Mouse (Mus musculus) forebrain, embryonic 16.5 days (tissue): ENCODE data around the gene Itga11. TPM values are rescaled to one million over a fixed set of nuclear protein-coding genes. Genes with fewer than 3 reads are reported as not detected.

Experiments
- ATAC-seq: fragments of 200-750 bp; cut with Nextera tagmentation; 2 replicates; pipeline ENCODE4 v1.8.0; 2017; ENCODE audit warnings: mild to moderate bottlenecking, moderate library complexity
- H3K27ac ChIP-seq: fragments of 300-500 bp; sonication (generic); 2 replicates; pipeline ENCODE4 v1.5.1; 2014; ENCODE audit warnings: low read length, control low read depth
- H3K27me3 ChIP-seq: fragments of 300-500 bp; sonication (generic); replicated peaks from 2 replicates; pipeline ENCODE4 v1.6.1; 2014; ENCODE audit warnings: low read length; ENCODE audit not compliant: control insufficient read depth, insufficient read depth
- H3K36me3 ChIP-seq: fragments of 300-500 bp; sonication (generic); 2 replicates; pipeline ENCODE4 v1.6.1; 2014; ENCODE audit not compliant: control insufficient read depth, insufficient read depth
- H3K4me1 ChIP-seq: fragments of 300-500 bp; sonication (generic); replicated peaks from 2 replicates; pipeline ENCODE4 v1.6.1; 2014; ENCODE audit warnings: low read length; ENCODE audit not compliant: control insufficient read depth, insufficient read depth
- H3K4me2 ChIP-seq: fragments of 300-500 bp; sonication (generic); 2 replicates; pipeline ENCODE4 v1.6.1; 2014; ENCODE audit warnings: mild to moderate bottlenecking, low read length, control low read depth
- H3K4me3 ChIP-seq: fragments of 300-500 bp; sonication (generic); replicated peaks from 2 replicates; pipeline ENCODE4 v1.5.1; 2014; ENCODE audit warnings: mild to moderate bottlenecking, low read length, control low read depth
- H3K9ac ChIP-seq: fragments of 300-500 bp; sonication (generic); replicated peaks from 2 replicates; pipeline ENCODE4 v1.6.1; 2014; ENCODE audit warnings: low read depth, low read length, control low read depth
- H3K9me3 ChIP-seq: fragments of 300-500 bp; sonication (generic); 2 replicates; pipeline ENCODE4 v1.6.1; 2016; ENCODE audit warnings: low read length; ENCODE audit not compliant: control insufficient read depth
- WGBS: fragments of 180-500 bp; shearing (Covaris S2); extraction: QIAGEN DNeasy Blood & Tissue Kit; methylation state at CpG from one replicate; pipeline ENCODE4 v1.1.7; 2014; 5-methylcytosine and 5-hydroxymethylcytosine counted together
- polyA plus RNA-seq: library from polyadenylated mRNA; unstranded; fragments of >200 nt; fragmentation: Nextera tagmentation; extraction: Ambion mirVana; gene quantifications from 2 replicates; pipeline ENCODE4 v1.2.1, GENCODE M21; 2015

Itga11 gene
- polyA plus RNA-seq, 1 experiment from 2014 or later, result 1.0 TPM

GRCm38 (mm10) chr9:62828662-62829086, 151.0 kb downstream of the Itga11 start:
- ATAC-seq, result peak; percentile 96
- no peaks in the 10 kb centered on the region for H3K27me3 ChIP-seq
- peak overlapping the region; percentile 39 for H3K9ac ChIP-seq
- H3K4me1 ChIP-seq, result peaks cover 4% of the 10 kb centered on the region; the same call in 1 of the 2 replicates
- H3K4me3 ChIP-seq, result peak overlapping the region; percentile 56
- WGBS, result 0% methylated on average over 23 of the region's 23 CpGs
- peak overlapping the region; percentile 50; the same call in 1 of the 2 replicates for H3K27ac ChIP-seq
- no peaks in the 10 kb centered on the region for H3K9me3 ChIP-seq
- no peaks in the 10 kb centered on the region for H3K36me3 ChIP-seq
- peak overlapping the region; percentile 60 for H3K4me2 ChIP-seq

GRCm38 (mm10) chr9:62829877-62830276, 152.3 kb downstream of the Itga11 start:
- H3K9me3 ChIP-seq, result no peaks in the 10 kb centered on the region
- no peak for ATAC-seq
- H3K36me3 ChIP-seq, result no peaks in the 10 kb centered on the region
- no peaks in the 10 kb centered on the region for H3K27me3 ChIP-seq
- WGBS, result 87% methylated on average over 6 of the region's 6 CpGs
- peaks cover 4% of the 10 kb centered on the region; the same call in 1 of the 2 replicates for H3K4me1 ChIP-seq
- no peak overlapping the region for H3K4me2 ChIP-seq
- H3K27ac ChIP-seq, result no peak overlapping the region
- H3K9ac ChIP-seq, result no peak overlapping the region
- no peak overlapping the region for H3K4me3 ChIP-seq

Other genes with a start within 250 kb of the Itga11 start
- gene Coro2b, start 140.8 kb upstream of the Itga11 start, polyA plus RNA-seq, result 41.7 and 44.9 TPM in 2 replicates
- gene Fem1b, start 134.1 kb downstream of the Itga11 start, polyA plus RNA-seq, result 47.8 and 50.2 TPM in 2 replicates
- 4.6 and 4.9 TPM in 2 replicates for gene Cln6, start 161.0 kb downstream of the Itga11 start, polyA plus RNA-seq
- 4.3 and 6.0 TPM in 2 replicates for gene Calml4, start 180.3 kb downstream of the Itga11 start, polyA plus RNA-seq